Mouse (Mus musculus): ENCODE data around the gene Urb2.

- TF ChIP-seq EP300 (IDR thresholded peaks at IDR 0.05) (no peak), CTCF (IDR thresholded peaks at IDR 0.05) (no peak)
Observed at GRCm38 (mm10) chr8:123989128-123989527, 32.2 kb upstream of the Urb2 start.

Data from lung, postnatal 0 days (tissue).